ENCODE assay signal across 8 mouse cellular contexts in the genomic region with DNA sequence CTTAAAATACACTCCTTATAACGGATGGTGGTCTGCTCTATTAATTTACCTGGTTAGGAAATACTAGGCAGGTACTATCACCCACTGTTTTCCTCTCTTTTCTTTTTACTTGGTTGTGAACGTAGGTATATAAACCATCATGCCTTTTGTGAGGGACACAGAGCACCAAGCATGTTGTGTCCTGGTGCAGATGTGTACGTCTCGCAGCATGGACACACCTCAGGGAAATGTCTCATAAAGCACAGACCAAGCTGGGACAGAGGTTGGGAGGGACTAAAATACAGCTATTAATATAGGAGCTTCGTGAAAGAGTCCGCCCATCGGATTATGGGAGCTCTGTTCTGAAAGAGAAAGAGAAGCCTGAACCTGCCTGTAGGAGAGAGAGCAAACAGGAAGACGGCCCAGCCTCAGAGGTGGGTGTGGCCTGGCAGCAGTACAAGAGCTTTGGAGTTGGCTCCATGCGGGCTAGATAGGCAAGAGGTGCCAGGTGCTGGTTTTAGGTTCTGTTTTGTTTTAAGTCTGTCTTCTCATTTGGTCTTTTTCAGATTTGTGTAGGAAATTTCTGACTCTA. TPM values are rescaled to one million over a fixed set of nuclear protein-coding genes. Genes with fewer than 3 reads are reported as not detected.
DNase-seq lines count a peak whose midpoint lies in the region; ATAC-seq lines count a peak whose summit lies in the region.

No protein-coding gene starts in this region.

- H3K27ac ChIP-seq in hindbrain, embryonic 16.5 days (ENCODE audit: low read depth, low read length) = 0 out of 2 replicates have a peak overlapping the region, but pooled peaks have one; percentile 34
- no peak overlapping the region for H3K27ac ChIP-seq in hindbrain, embryonic 11.5 days (ENCODE audit: low read depth, low read length)

- H3K27me3 ChIP-seq in hindbrain, embryonic 16.5 days (replicated peaks; ENCODE audit: control insufficient read depth, insufficient read depth, low read length) = no peaks in the 10 kb centered on the region
- H3K27me3 ChIP-seq in hindbrain, embryonic 11.5 days (ENCODE audit: control insufficient read depth, insufficient read depth, low read length) = no peaks in the 10 kb centered on the region

- no peak for ATAC-seq in hindbrain, embryonic 16.5 days
- no peak for ATAC-seq in hindbrain, embryonic 11.5 days (ENCODE audit: low FRiP score)
- peak; percentile 97 for ATAC-seq in erythroblast, adult 5-6 weeks (replicated peaks; ENCODE audit: low FRiP score, poor library complexity, severe bottlenecking)
- ATAC-seq in megakaryocyte progenitor cell, adult 5-6 weeks (replicated peaks; ENCODE audit: poor library complexity) = peak; percentile 95

- H3K4me2 ChIP-seq in hindbrain, embryonic 16.5 days (ENCODE audit: low read length) = no peak overlapping the region
- no peak overlapping the region for H3K4me2 ChIP-seq in hindbrain, embryonic 11.5 days (replicated peaks; ENCODE audit: low read depth, low read length)

- 60% methylated on average over 9 of the region's 9 CpGs for WGBS in hindbrain, embryonic 16.5 days
- 70% methylated on average over 9 of the region's 9 CpGs for WGBS in hindbrain, embryonic 11.5 days

- H3K36me3 ChIP-seq in hindbrain, embryonic 16.5 days (ENCODE audit: control insufficient read depth, insufficient read depth, low read length) = no peaks in the 10 kb centered on the region
- H3K36me3 ChIP-seq in hindbrain, embryonic 11.5 days (ENCODE audit: control insufficient read depth, insufficient read depth, low read length) = no peaks in the 10 kb centered on the region

- no peak overlapping the region for H3K9ac ChIP-seq in hindbrain, embryonic 16.5 days (ENCODE audit: low read depth, low read length)
- H3K9ac ChIP-seq in hindbrain, embryonic 11.5 days (ENCODE audit: low read depth, low read length) = no peak overlapping the region

- DNase-seq in hindbrain, embryonic 11.5 days (ENCODE audit: low spot score) = no peak
- peak; percentile 80 for DNase-seq in MN1 (ENCODE audit: low spot score)
- peak; percentile 38 to 73 for DNase-seq in kidney, postnatal 36 days
- DNase-seq in retina, postnatal 1 day = no peak
- DNase-seq in layer of hippocampus, postnatal 25 days (ENCODE audit: extremely low spot score in 1 of 2, low spot score in 1 of 2) = no peak

- no peak overlapping the region for H3K4me3 ChIP-seq in hindbrain, embryonic 16.5 days (ENCODE audit: low read length)
- no peak overlapping the region for H3K4me3 ChIP-seq in hindbrain, embryonic 11.5 days (ENCODE audit: low read depth, low read length)

- peaks cover 12% of the 10 kb centered on the region for H3K4me1 ChIP-seq in hindbrain, embryonic 16.5 days (ENCODE audit: control insufficient read depth, insufficient read depth, low read depth, low read length)
- H3K4me1 ChIP-seq in hindbrain, embryonic 11.5 days (replicated peaks; ENCODE audit: control insufficient read depth, insufficient read depth, low read length) = no peaks in the 10 kb centered on the region; the same call in 1 of the 2 replicates

- no peaks in the 10 kb centered on the region for H3K9me3 ChIP-seq in hindbrain, embryonic 16.5 days (ENCODE audit: control insufficient read depth, low read length)
- no peaks in the 10 kb centered on the region for H3K9me3 ChIP-seq in hindbrain, embryonic 11.5 days (ENCODE audit: control insufficient read depth, low read length)

RNA-seq across cellular contexts. Expression of gene Gm11084, which starts 10.4 kb away (rescaled TPM):
- polyA plus RNA-seq in hindbrain, embryonic 16.5 days (2015; fragmentation: Nextera tagmentation; extraction: Ambion mirVana) = not detected in 2 replicates
- not detected in 2 replicates for polyA plus RNA-seq in hindbrain, embryonic 11.5 days (2014; fragmentation: Nextera tagmentation; extraction: Ambion mirVana)
- not detected in 2 replicates for total RNA-seq in erythroblast, adult 5-6 weeks (2015; ENCODE audit: low replicate concordance)
- total RNA-seq in erythroblast, adult 5-6 weeks (2017; ENCODE audit: low replicate concordance) = not detected in 2 replicates
- total RNA-seq in megakaryocyte progenitor cell, adult 5-6 weeks (2015) = not detected in 2 replicates
- total RNA-seq in megakaryocyte progenitor cell, adult 5-6 weeks (2017) = not detected in 2 replicates
- not detected for total RNA-seq in layer of hippocampus, postnatal 25 days (2021)

RNA-seq across cellular contexts. Expression of gene Sp3, which starts 16.6 kb away (rescaled TPM):
- polyA plus RNA-seq in hindbrain, embryonic 16.5 days (2015; fragmentation: Nextera tagmentation; extraction: Ambion mirVana) = 30.0 and 31.2 TPM in 2 replicates
- 66.3 and 67.1 TPM in 2 replicates for polyA plus RNA-seq in hindbrain, embryonic 11.5 days (2014; fragmentation: Nextera tagmentation; extraction: Ambion mirVana)
- 55.8 and 86.7 TPM in 2 replicates for total RNA-seq in erythroblast, adult 5-6 weeks (2015; ENCODE audit: low replicate concordance)
- total RNA-seq in erythroblast, adult 5-6 weeks (2017; ENCODE audit: low replicate concordance) = 115 and 140 TPM in 2 replicates
- 108 and 111 TPM in 2 replicates for total RNA-seq in megakaryocyte progenitor cell, adult 5-6 weeks (2015)
- total RNA-seq in megakaryocyte progenitor cell, adult 5-6 weeks (2017) = 109 and 114 TPM in 2 replicates
- total RNA-seq in layer of hippocampus, postnatal 25 days (2021) = 10 to 100 TPM; 59.5 to 62.5 TPM

Comparison
In these comparisons a context has a peak if more than half of its experiments do, and no peak if none do; other contexts are left out.
1. ATAC-seq: peak in erythroblast, adult 5-6 weeks (single experiment) and megakaryocyte progenitor cell, adult 5-6 weeks (single experiment); none in hindbrain, embryonic 16.5 days (single experiment) and hindbrain, embryonic 11.5 days (single experiment).
2. DNase-seq: peak in MN1 (single experiment) and kidney, postnatal 36 days (2 of 2); none in hindbrain, embryonic 11.5 days (single experiment), retina, postnatal 1 day (single experiment) and layer of hippocampus, postnatal 25 days (0 of 2).